Mouse (Mus musculus): ENCODE measurements around the gene Stxbp4. TPM values are rescaled to one million over a fixed set of nuclear protein-coding genes. Genes with fewer than 3 reads are reported as not detected.
A peak's percentile ranks its signal among the peaks of the same experiment; 100 is the strongest.

Gene Stxbp4
- total RNA-seq, 2 experiments from 2014 or later = 2.7 to 7.4 TPM

DNA sequence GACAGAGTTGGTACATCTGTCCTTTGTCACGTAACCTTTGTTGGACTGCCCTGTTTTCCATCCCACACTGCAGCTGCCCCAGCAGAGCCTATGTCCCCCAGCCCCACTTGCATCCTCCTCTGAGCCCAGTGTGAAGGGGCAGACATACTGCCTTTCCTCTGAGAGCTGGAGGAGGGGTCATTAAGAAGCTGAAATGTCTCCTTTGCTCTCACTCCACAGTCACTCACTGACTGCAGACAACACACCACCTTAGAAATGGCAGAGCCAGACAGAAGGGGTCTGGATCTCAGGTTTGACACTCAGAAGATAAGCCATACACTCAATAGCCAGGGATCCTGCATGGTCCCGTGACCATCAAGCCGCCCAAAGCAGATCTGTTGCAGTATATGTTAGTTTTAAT, 154.1 kb downstream of the Stxbp4 start:
- no peak for ATAC-seq (replicated peaks; ENCODE audit: poor library complexity)

DNA sequence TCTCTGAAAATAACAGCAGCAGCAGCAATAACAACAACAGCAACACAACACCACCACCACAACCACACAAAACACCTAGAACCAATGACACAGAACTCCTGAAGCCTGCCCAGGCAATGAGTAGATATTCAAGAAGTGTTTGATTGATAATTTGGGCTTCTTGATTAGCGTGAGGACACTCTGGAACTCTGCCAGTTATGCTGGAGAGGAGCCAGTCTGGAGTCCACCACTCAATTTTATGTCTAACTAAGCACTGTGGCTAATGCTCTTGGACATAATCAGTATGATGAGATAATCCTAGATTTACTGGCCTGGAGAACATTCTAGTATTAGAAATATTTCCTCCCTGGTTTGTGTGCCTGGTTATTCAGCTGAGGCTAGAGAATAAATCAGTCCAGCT, 156.1 kb downstream of the Stxbp4 start:
- ATAC-seq (replicated peaks; ENCODE audit: poor library complexity) = no peak

DNA sequence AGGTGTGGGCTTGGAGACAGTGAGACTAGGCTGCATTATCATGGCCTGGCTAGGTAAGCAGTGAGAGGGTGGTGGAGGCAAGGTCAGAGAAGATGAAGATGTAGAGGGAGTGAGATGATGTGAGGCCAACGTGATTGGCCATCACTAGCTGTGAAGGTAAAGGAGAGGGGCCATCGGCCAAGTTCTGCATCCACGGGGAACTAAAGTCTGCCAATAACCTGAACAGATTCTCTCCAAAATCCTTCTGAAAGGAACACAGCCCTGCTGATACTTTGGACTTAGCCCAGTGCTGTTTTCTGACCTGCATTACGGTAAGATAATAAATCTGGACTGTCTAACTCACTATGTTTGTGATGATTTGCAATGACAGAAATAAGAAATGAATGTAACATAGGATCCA, 167.6 kb downstream of the Stxbp4 start:
- no peak for ATAC-seq (replicated peaks; ENCODE audit: poor library complexity)

DNA sequence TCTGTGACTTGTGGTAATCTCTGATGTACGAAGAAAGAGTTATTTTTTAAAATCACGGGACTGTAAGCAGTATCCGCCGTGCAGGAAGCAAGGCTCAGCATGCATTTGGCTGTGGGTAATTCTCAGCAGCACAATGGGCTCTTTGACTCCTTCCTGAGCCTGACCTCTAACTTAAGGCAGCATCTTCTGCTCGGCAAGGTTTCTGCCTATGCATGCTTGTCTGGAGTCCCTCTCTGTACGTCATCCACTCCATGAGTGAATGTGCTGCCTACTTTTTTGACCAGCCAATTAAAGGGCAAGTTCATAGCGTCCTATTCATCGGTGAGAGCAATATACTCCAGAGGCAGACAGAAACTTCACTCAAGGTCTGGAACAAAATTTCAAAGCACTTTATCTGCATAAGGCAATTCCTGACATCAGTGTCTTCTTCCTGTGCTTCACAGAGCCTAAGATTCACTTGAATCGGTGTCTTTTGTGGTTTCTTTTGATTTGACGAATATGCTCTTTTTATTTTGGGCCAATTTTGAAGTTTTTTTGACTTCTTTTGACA, 173.8 kb downstream of the Stxbp4 start:
- ATAC-seq (replicated peaks; ENCODE audit: poor library complexity) = no peak

DNA sequence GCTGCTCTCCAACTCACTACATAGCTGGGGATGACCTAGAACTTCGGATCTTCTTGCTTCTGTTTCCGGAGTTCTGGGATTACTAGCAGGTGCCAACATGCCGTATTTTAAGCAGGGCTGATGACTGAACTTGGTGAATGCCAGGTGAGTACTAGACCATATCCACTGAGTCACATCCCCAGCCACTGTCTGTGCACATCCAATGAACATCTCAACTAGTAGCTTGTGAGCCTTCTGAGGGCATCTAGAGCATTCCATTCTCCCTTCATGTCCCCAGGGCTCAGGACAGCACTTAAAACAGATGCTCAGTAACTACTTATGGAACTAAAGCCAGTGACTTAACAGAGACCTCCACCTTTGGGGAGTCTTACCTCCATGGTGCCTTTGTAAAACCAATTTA, 177.4 kb downstream of the Stxbp4 start:
- no peak for ATAC-seq (replicated peaks; ENCODE audit: poor library complexity)

DNA sequence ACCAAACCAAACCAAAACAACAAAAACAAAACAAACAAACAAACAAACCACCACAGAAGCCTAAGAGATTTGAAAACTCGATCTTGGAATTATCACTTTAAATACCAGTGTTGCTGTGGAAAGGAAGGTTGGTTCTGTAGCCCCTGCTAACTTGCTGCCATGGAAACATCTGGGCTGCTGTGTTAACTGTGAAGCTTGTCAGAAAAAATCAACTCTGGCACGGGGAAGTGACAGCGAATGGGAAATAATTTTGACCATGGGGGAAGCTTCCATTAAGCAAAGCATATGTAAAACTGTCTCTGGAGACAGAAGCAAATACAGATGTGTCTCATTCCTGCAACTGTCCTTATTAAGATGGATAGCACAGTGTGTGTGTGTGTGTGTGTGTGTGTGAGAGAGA, 185.8 kb downstream of the Stxbp4 start:
- ATAC-seq (replicated peaks; ENCODE audit: poor library complexity) = no peak

DNA sequence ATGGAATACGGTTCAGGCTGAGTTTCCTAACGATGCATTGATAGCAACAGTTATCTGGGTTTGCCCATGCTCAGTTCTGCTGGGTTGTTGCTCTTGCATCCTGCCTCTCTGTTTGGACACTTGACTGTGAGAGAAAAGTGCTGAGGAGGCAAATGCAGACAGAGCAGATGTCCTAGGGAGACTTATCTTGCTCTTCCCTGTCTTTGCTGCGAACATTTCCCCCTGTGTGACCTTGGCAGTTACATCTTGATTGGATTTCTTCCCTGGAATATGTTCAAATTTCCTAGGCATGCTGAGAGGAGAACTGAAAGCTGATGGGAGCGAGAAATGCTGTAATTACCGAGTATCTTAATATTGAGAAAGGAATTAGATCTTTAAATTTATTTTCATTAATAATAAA, 186.4 kb downstream of the Stxbp4 start:
- no peak for ATAC-seq (replicated peaks; ENCODE audit: poor library complexity)

DNA sequence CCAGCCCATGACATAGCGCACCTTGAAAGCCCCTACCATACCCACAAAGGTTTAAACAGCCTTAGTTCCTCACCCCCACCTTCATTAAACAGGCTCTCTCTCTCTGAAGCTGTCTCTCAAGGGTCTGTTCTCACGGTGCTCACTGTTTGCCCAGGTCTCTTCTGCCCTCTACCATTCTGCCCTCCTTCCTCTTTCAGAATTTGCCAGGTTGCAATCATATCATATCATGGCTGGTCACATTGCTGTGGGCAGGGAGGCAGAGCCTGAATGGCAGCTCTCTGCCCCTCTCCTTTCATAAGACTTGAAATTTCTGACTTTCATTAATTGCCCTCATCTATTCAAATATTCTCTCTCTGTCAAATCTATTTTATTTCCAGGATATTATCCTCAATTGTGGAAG, 195.4 kb downstream of the Stxbp4 start:
- peak; percentile 54; the same call in 1 of the 2 replicates for ATAC-seq (replicated peaks; ENCODE audit: poor library complexity)

DNA sequence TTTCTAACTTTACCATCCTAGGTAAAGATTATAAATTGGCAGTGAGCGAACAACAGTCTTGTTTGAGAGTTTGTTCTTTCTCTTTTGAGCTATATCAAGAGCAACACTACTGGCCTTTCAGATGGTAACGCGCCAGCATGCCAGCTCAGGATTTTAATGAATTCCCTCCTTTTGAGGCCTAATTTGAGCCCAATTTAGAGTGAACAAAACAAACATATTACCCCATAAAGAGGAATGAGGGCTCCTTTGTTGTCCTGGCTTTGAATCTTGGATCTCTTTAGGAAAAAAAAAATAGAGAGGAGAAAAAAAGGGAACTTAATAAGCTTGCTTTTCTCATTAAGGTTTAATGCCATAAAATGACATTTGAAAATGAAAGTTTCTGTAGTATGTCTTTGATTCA, 197.0 kb downstream of the Stxbp4 start:
- ATAC-seq (replicated peaks; ENCODE audit: poor library complexity) = no peak

DNA sequence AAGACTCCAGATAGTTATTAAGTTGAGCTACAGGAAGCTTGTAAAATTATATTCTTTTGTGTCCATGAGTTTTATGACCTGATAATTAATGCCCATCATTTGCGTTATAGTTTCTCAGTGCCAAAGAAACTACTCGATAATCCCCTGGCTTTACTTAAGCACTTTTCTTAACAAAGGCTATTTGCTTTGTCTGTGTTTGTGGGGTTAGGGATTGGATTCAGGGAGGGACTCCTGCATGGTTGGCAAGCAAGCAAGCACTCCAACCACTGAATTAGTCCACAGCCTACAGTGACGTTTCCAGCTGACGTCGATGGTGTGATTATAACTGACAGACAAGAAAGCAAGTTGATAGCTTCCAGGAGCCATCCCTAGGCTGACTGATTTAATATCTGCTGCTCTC, 199.1 kb downstream of the Stxbp4 start:
- ATAC-seq (replicated peaks; ENCODE audit: poor library complexity) = no peak

Other genes starting within 250 kb of the Stxbp4 start
- 17.7 and 20.0 TPM in 2 replicates for gene Hlf, start 247.2 kb downstream of the Stxbp4 start, total RNA-seq (2015)
- gene Hlf, start 247.2 kb downstream of the Stxbp4 start, total RNA-seq (2017) = 2.5 and 13.2 TPM in 2 replicates
- 29.9 and 35.5 TPM in 2 replicates for gene Cox11, start 89 bp upstream of the Stxbp4 start, total RNA-seq (2015)
- gene Cox11, start 89 bp upstream of the Stxbp4 start, total RNA-seq (2017) = 15.5 and 17.2 TPM in 2 replicates
- gene Tom1l1, start 50.3 kb upstream of the Stxbp4 start, total RNA-seq (2015) = 7.9 and 10.2 TPM in 2 replicates
- 9.8 and 15.6 TPM in 2 replicates for gene Tom1l1, start 50.3 kb upstream of the Stxbp4 start, total RNA-seq (2017)